Mouse (Mus musculus) forebrain, embryonic 13.5 days (tissue): ENCODE data around the gene Slc2a6. TPM values are rescaled to one million over a fixed set of nuclear protein-coding genes. Genes with fewer than 3 reads are reported as not detected.

Source experiments
- ATAC-seq: fragments of 200-750 bp; cut with Nextera tagmentation; 2 replicates; pipeline ENCODE4 v1.8.0; 2017
- H3K27ac ChIP-seq: fragments of 300-500 bp; sonication (generic); 2 replicates; pipeline ENCODE4 v1.5.1; 2015; ENCODE audit warnings: inconsistent platforms, mild to moderate bottlenecking, moderate library complexity
- H3K27me3 ChIP-seq: fragments of 300-500 bp; sonication (generic); 2 replicates; pipeline ENCODE4 v1.6.1; 2015; ENCODE audit warnings: mild to moderate bottlenecking, inconsistent platforms
- H3K36me3 ChIP-seq: fragments of 300-500 bp; sonication (generic); 2 replicates; pipeline ENCODE4 v1.6.1; 2015; ENCODE audit warnings: mild to moderate bottlenecking, inconsistent platforms; ENCODE audit not compliant: poor library complexity, severe bottlenecking
- H3K4me1 ChIP-seq: fragments of 300-500 bp; sonication (generic); 2 replicates; pipeline ENCODE4 v1.6.1; 2015; ENCODE audit warnings: inconsistent platforms
- H3K4me2 ChIP-seq: fragments of 300-500 bp; sonication (generic); 2 replicates; pipeline ENCODE4 v1.6.1; 2015; ENCODE audit warnings: inconsistent platforms, mild to moderate bottlenecking, moderate library complexity
- H3K4me3 ChIP-seq: fragments of 300-500 bp; sonication (generic); 2 replicates; pipeline ENCODE4 v1.5.1; 2015; ENCODE audit warnings: mild to moderate bottlenecking, inconsistent platforms
- H3K9ac ChIP-seq: fragments of 300-500 bp; sonication (generic); 2 replicates; pipeline ENCODE4 v1.6.1; 2015; ENCODE audit warnings: mild to moderate bottlenecking, inconsistent platforms
- H3K9me3 ChIP-seq: fragments of 300-500 bp; sonication (generic); replicated peaks from 2 replicates; pipeline ENCODE4 v1.6.1; 2016; ENCODE audit warnings: inconsistent platforms
- WGBS: fragments of 180-500 bp; shearing (Covaris S2); methylation state at CpG from one replicate; pipeline ENCODE4 v1.1.7; 2015; 5-methylcytosine and 5-hydroxymethylcytosine counted together
- polyA plus RNA-seq: library from polyadenylated mRNA; unstranded; fragments of >200 nt; fragmentation: Nextera tagmentation; extraction: Ambion mirVana; gene quantifications from 2 replicates; pipeline ENCODE4 v1.2.1, GENCODE M21; 2015

Gene Slc2a6
- polyA plus RNA-seq, 1 experiment from 2014 or later: 2.0 TPM

DNA sequence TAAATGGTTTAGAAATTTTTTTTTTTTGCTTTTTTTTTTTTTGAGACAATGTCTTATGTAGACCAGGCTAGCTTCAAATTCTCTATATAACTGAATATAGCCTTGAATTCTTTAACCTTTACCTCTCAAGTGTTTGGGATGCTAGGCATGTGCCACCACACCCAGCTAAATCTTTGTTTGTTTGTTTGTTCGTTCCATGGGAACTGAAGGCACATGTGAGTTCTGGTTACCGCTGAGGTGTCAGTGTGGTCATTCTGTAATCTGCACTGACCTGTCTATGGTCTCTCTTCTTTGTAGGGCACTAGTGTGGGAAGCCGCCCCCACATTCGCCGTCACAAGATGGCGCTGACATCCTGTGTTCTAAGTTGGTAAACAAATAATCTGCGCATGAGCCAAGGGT lies 29.8 kb downstream of the Slc2a6 start:
- 94% methylated on average over 7 of the region's 7 CpGs for WGBS
- Histone ChIP-seq H3K27ac (no peak overlapping the region), H3K9ac (no peak overlapping the region), H3K4me2 (no peak overlapping the region), H3K9me3 (no peaks in the 10 kb centered on the region), H3K4me3 (no peak overlapping the region), H3K4me1 (no peaks in the 10 kb centered on the region), H3K27me3 (no peaks in the 10 kb centered on the region), H3K36me3 (no peaks in the 10 kb centered on the region)
- no peak for ATAC-seq

DNA sequence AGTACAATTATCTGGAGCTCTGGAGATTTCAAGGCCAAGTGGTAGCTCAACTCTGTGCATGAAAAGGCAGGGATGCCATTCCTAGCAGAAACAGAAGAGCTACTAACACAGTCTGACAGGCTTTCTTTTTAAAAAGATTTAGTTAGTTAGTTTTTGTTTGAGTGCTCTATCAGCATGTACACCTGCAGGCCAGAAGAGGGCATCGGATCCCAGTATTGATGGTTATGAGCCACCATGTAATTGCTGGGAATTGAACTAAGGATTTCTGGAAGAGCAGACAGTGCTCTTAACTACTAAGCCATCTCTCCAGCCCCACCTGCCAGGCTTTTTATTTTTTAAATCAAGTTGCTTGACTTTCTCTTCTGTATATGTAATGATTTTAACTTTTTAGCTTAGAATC lies 30.3 kb downstream of the Slc2a6 start:
- 86% methylated on average over 1 of the region's 1 CpGs for WGBS
- Histone ChIP-seq H3K9me3 (no peaks in the 10 kb centered on the region), H3K27ac (no peak overlapping the region), H3K4me3 (no peak overlapping the region), H3K4me1 (no peaks in the 10 kb centered on the region), H3K27me3 (no peaks in the 10 kb centered on the region), H3K9ac (no peak overlapping the region), H3K4me2 (no peak overlapping the region), H3K36me3 (no peaks in the 10 kb centered on the region)
- ATAC-seq: no peak

DNA sequence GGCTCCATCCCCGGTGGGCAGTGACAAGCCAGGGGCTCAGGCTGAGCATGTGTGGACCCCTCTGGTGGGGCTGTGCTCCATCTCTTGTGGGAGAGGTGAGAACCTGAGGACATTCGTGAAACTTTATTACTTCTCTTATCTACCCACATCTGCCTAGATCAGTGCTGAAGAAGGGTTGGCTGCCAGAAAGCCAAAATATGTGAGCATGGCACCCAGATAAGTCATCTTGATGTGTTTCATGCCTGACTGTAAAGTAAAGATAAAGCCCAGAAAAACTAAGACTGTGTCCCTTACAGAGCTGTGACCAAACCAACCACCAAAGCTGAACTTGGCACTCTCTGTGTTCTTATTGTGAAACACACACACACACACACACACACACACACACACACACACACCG lies 33.9 kb downstream of the Slc2a6 start:
- Histone ChIP-seq H3K27me3 (no peaks in the 10 kb centered on the region), H3K4me3 (no peak overlapping the region), H3K4me1 (no peaks in the 10 kb centered on the region), H3K4me2 (no peak overlapping the region), H3K9ac (no peak overlapping the region), H3K36me3 (no peaks in the 10 kb centered on the region), H3K9me3 (no peaks in the 10 kb centered on the region), H3K27ac (no peak overlapping the region)
- 83% methylated on average over 3 of the region's 3 CpGs for WGBS
- ATAC-seq: no peak

DNA sequence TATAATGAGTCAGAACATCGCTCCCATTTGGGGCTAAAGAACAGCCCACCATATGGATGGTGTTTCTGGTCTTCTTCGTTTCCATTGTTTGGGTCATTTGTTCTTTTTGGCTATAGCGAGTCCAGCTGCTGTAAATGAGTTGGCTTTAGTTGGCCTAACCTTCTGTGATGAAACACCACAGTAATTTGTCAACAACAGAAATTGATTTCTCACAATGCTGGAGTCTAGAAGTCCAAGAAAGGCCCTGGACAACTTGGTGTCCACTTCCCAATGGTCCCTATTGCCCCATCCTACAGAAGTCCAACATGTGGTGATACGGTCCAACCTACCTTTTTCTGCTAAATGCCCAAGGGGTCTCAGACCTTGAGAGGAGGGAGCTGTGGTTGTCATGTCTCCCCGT lies 43.2 kb downstream of the Slc2a6 start:
- 87% methylated on average over 5 of the region's 5 CpGs for WGBS
- Histone ChIP-seq H3K4me3 (no peak overlapping the region), H3K9ac (no peak overlapping the region), H3K4me2 (no peak overlapping the region), H3K36me3 (no peaks in the 10 kb centered on the region), H3K4me1 (no peaks in the 10 kb centered on the region), H3K27me3 (no peaks in the 10 kb centered on the region), H3K27ac (no peak overlapping the region), H3K9me3 (no peaks in the 10 kb centered on the region)
- ATAC-seq: no peak

DNA sequence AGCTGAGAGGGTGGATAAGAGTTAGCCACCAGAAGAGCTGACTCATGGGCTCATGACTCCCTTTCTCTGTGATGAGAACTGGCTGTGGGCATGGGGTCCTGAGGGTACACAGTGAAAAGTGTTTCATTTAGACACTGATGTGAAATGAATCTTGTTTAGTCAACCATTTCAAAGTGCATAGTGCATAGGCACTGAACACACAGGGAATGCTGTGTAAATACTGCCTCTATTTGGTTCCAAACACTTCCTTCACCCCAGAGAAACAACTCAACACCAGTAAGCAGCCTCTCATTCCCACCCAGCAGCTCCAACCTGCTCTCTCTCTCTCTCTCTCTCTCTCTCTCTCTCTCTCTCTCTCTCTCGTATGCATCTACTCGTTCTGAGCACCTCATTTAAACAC lies 43.6 kb downstream of the Slc2a6 start:
- Histone ChIP-seq H3K36me3 (no peaks in the 10 kb centered on the region), H3K9me3 (no peaks in the 10 kb centered on the region), H3K4me3 (no peak overlapping the region), H3K27ac (no peak overlapping the region), H3K4me2 (no peak overlapping the region), H3K9ac (no peak overlapping the region), H3K27me3 (no peaks in the 10 kb centered on the region), H3K4me1 (no peaks in the 10 kb centered on the region)
- no peak for ATAC-seq
- WGBS: 79% methylated on average over 2 of the region's 2 CpGs

DNA sequence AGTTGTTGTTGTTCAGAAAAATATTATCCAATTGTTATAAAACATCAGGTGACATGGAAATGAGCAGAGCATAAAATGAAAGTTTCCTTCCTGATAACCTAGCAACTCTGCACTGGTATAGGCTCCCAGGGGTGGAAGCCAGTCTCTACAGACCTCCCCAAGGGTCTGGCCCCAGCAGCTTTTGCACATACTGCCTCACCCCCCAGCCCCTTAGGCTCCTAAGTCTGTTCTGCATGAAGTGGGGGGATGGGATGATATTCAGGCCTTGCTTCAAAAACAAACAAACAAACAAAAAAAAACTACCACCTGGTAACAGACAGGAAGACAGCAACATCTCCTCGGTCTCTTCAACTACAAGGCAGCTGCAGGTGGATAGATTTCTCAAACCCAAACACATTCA lies 47.4 kb downstream of the Slc2a6 start:
- 57% methylated on average over 1 of the region's 1 CpGs for WGBS
- Histone ChIP-seq H3K4me3 (no peak overlapping the region), H3K9ac (no peak overlapping the region), H3K27ac (no peak overlapping the region), H3K36me3 (no peaks in the 10 kb centered on the region), H3K4me2 (no peak overlapping the region), H3K27me3 (no peaks in the 10 kb centered on the region), H3K9me3 (no peaks in the 10 kb centered on the region), H3K4me1 (no peaks in the 10 kb centered on the region)
- ATAC-seq: no peak

DNA sequence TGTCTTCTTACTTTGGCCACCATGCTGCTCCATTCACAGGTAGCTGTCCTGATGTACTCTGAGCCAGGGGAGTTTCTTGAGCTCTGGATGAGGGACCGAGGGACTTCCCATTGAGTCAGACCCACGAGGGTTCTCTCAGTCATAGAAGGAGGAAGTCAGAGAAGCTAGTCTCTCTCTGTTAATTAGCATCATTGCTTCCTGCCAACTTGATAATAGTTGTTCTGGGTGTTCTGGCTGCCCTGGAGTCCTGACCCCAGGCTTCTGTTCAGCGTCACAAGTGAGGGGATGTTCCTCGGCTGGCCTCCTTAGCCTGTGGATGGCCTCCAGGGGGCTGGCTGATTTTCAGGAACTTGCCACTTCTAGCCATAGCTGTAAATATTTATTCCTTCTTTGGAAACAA lies 53.8 kb downstream of the Slc2a6 start:
- no peaks in the 10 kb centered on the region for H3K36me3 ChIP-seq
- no peaks in the 10 kb centered on the region for H3K4me1 ChIP-seq
- H3K4me2 ChIP-seq: no peak overlapping the region
- WGBS: 65% methylated on average over 4 of the region's 4 CpGs
- ATAC-seq: no peak
- no peak overlapping the region for H3K9ac ChIP-seq
- H3K9me3 ChIP-seq: no peaks in the 10 kb centered on the region
- H3K4me3 ChIP-seq: no peak overlapping the region
- H3K27ac ChIP-seq: no peak overlapping the region
- H3K27me3 ChIP-seq: peaks cover 3% of the 10 kb centered on the region; the same call in 1 of the 2 replicates

DNA sequence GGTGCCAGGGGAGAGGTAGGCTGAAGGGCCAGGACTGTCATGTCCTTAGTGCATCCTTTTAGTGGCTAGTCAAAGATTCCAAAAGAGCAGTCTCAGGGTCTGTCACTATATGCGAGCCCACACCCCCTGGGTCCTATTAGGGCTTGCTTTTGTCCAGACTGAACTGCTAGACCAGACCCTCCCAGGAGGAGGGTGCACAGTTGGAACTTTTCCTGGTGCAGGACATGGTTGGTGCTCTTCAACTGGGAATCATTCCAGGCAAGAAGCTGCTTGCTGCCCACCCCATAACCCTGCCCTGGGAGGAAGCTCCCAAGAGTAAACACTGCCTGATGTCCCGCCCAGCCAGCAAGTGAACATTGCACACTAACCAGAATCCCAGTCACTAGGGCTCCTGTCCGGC lies 54.7 kb downstream of the Slc2a6 start, which contains the start of gene Adamts13:
Adamts13 (plus strand) TSS at position 301 of the 400 bp plus-strand sequence.
- Histone ChIP-seq H3K27me3 (peaks cover 3% of the 10 kb centered on the region; the same call in 1 of the 2 replicates), H3K4me3 (no peak within 1 kb of the TSS), H3K27ac (no peak within 1 kb of the TSS), H3K9ac (no peak within 1 kb of the TSS), H3K4me1 (no peaks in the 10 kb centered on the region), H3K9me3 (no peaks in the 10 kb centered on the region), H3K4me2 (no peak within 1 kb of the TSS), H3K36me3 (no peaks in the 10 kb centered on the region)
- ATAC-seq: no peak
- WGBS: 79% methylated on average over 3 of the region's 3 CpGs

Other genes with a start within 250 kb of the Slc2a6 start
- gene Abo, start 163.0 kb downstream of the Slc2a6 start, polyA plus RNA-seq: not detected in 2 replicates
- 25.0 and 29.6 TPM in 2 replicates for gene Surf6, start 125.1 kb downstream of the Slc2a6 start, polyA plus RNA-seq
- 168 and 187 TPM in 2 replicates for gene Med22, start 117.3 kb downstream of the Slc2a6 start, polyA plus RNA-seq
- gene Rpl7a, start 117.2 kb downstream of the Slc2a6 start, polyA plus RNA-seq: 620 and 639 TPM in 2 replicates
- 53.5 and 60.7 TPM in 2 replicates for gene Surf2, start 111.6 kb downstream of the Slc2a6 start, polyA plus RNA-seq
- 61.0 and 64.8 TPM in 2 replicates for gene Surf1, start 111.5 kb downstream of the Slc2a6 start, polyA plus RNA-seq
- 104 and 107 TPM in 2 replicates for gene Surf4, start 94.1 kb downstream of the Slc2a6 start, polyA plus RNA-seq
- gene Stkld1, start 94.0 kb downstream of the Slc2a6 start, polyA plus RNA-seq: 0.33 TPM in 1 of 2 replicates, not detected in the other
- 39.5 and 40.3 TPM in 2 replicates for gene Rexo4, start 63.6 kb downstream of the Slc2a6 start, polyA plus RNA-seq
- gene Adamts13, start 54.6 kb downstream of the Slc2a6 start, polyA plus RNA-seq: 0.34 TPM in 1 of 2 replicates, not detected in the other
- 115 and 125 TPM in 2 replicates for gene Cacfd1, start 18.1 kb downstream of the Slc2a6 start, polyA plus RNA-seq
- not detected in 2 replicates for gene Mymk, start 44.2 kb upstream of the Slc2a6 start, polyA plus RNA-seq
- gene Adamtsl2, start 51.4 kb upstream of the Slc2a6 start, polyA plus RNA-seq: 5.7 and 7.6 TPM in 2 replicates
- gene Fam163b, start 114.5 kb upstream of the Slc2a6 start, polyA plus RNA-seq: 0.76 and 1.7 TPM in 2 replicates
- gene Dbh, start 137.2 kb upstream of the Slc2a6 start, polyA plus RNA-seq: not detected in 2 replicates
- gene Sardh, start 220.3 kb upstream of the Slc2a6 start, polyA plus RNA-seq: 2.1 and 2.4 TPM in 2 replicates